Mouse (Mus musculus) heart, postnatal 0 days (tissue): ENCODE results near the gene Ctdnep1.
"Not testable (repeated sequence)": the region's sequence is repeated elsewhere in the genome, so short reads cannot be mapped to it uniquely, and the experiment has no call there.

Source experiments
- CTCF ChIP-seq: IDR thresholded peaks from 2 replicates; pipeline ENCODE4 v1.5.1; 2016; ENCODE audit warnings: antibody characterized with exemption, control low read depth, low read depth
- EP300 ChIP-seq: IDR thresholded peaks from 2 replicates; pipeline ENCODE4 v1.6.1; 2016; ENCODE audit warnings: antibody characterized with exemption, low read depth

GRCm38 (mm10) chr11:69955618-69956017, 25.3 kb upstream of the Ctdnep1 start:
- not testable (repeated sequence) for TF ChIP-seq EP300, CTCF
